Mouse (Mus musculus): ENCODE measurements at regions not wholly inside any gene's neighbourhood (a gene's known extent, or its start where the extent isn't known, plus 50 kb on each side); places are given as distances from the start of the nearest gene placed in this dataset.

- TF ChIP-seq CTCF (IDR thresholded peaks at IDR 0.05; ENCODE audit: borderline replicate concordance, extremely low read depth, insufficient read depth, insufficient read length) (no peak), POLR2A (IDR thresholded peaks at IDR 0.05; ENCODE audit: borderline replicate concordance, extremely low read depth, insufficient read depth, insufficient read length, poor library complexity, severe bottlenecking) (no peak)
Measured at GRCm38 (mm10) chr6:116987243-116987642, 181.1 kb upstream of the Cxcl12 start.
